9 mouse cellular contexts compared by ENCODE assay signal in genomic region chr9:120210068-120210467, GRCm38 (mm10).
A peak's percentile ranks its signal among the peaks of the same experiment; 100 is the strongest.
DNase-seq lines count a peak whose midpoint lies in the region; ATAC-seq and TF ChIP-seq lines count a peak whose summit lies in the region.
"Had no signal": no experiment of that assay in that cellular context is flagged by ENCODE, and none has a peak within 500 bp of the region (broad histone marks: within the 10 kb centered on the region; RNA-seq: fewer than 3 reads in every experiment).

No protein-coding gene starts in this region.

- no peak for ATAC-seq in hindbrain, embryonic 14.5 days (ENCODE audit: low FRiP score)
- ATAC-seq in hindbrain, embryonic 12.5 days (ENCODE audit: low FRiP score) = no peak

- H3K27me3 ChIP-seq in hindbrain, embryonic 14.5 days (ENCODE audit: control insufficient read depth, insufficient read depth, low read length) = no peaks in the 10 kb centered on the region
- no peaks in the 10 kb centered on the region for H3K27me3 ChIP-seq in hindbrain, embryonic 12.5 days
- H3K27me3 ChIP-seq in testis, adult 2 months (ENCODE audit: control insufficient read depth, insufficient read depth, low read length) = no peaks in the 10 kb centered on the region
- H3K27me3 ChIP-seq: hindbrain, embryonic 15.5 days had no signal

- no peak overlapping the region for H3K27ac ChIP-seq in hindbrain, embryonic 14.5 days
- H3K27ac ChIP-seq in hindbrain, embryonic 12.5 days = no peak overlapping the region
- H3K27ac ChIP-seq in testis, adult 2 months (ENCODE audit: control insufficient read depth, insufficient read depth, low read depth, low read length) = no peak overlapping the region
- H3K27ac ChIP-seq in cortical plate, adult 2 months (ENCODE audit: insufficient read depth, low read length) = no peak overlapping the region
- H3K27ac ChIP-seq: hindbrain, embryonic 15.5 days had no signal

- no peaks in the 10 kb centered on the region for H3K36me3 ChIP-seq in hindbrain, embryonic 14.5 days (replicated peaks; ENCODE audit: control insufficient read depth, insufficient read depth)
- H3K36me3 ChIP-seq in hindbrain, embryonic 12.5 days = no peaks in the 10 kb centered on the region
- no peaks in the 10 kb centered on the region for H3K36me3 ChIP-seq in testis, adult 2 months (ENCODE audit: control insufficient read depth, insufficient read depth, low read length)
- H3K36me3 ChIP-seq: hindbrain, embryonic 15.5 days had no signal

- no peak overlapping the region for H3K4me3 ChIP-seq in hindbrain, embryonic 14.5 days (replicated peaks; ENCODE audit: low read length)
- no peak overlapping the region for H3K4me3 ChIP-seq in hindbrain, embryonic 12.5 days
- no peak overlapping the region for H3K4me3 ChIP-seq in testis, adult 2 months (ENCODE audit: control insufficient read depth, low read depth, low read length)
- no peak overlapping the region for H3K4me3 ChIP-seq in cortical plate, adult 2 months (ENCODE audit: insufficient read depth, low read length)
- H3K4me3 ChIP-seq: hindbrain, embryonic 15.5 days had no signal

- TF ChIP-seq CTCF in testis, adult 2 months (IDR thresholded peaks at IDR 0.05; ENCODE audit: control insufficient read depth, insufficient read depth, insufficient replicate concordance, low read depth, low read length) = peak; percentile 90; the same call in 1 of the 2 replicates
- TF ChIP-seq CTCF in cortical plate, adult 2 months (IDR thresholded peaks at IDR 0.05; ENCODE audit: extremely low read depth, insufficient read depth, low read length) = peak; percentile 77

- H3K9me3 ChIP-seq in hindbrain, embryonic 14.5 days (ENCODE audit: control insufficient read depth, low read length) = no peaks in the 10 kb centered on the region
- no peaks in the 10 kb centered on the region for H3K9me3 ChIP-seq in hindbrain, embryonic 12.5 days (replicated peaks)
- H3K9me3 ChIP-seq: hindbrain, embryonic 15.5 days had no signal

- 75% methylated on average over 4 of the region's 4 CpGs for WGBS in hindbrain, embryonic 14.5 days
- WGBS in hindbrain, embryonic 12.5 days = 76% methylated on average over 4 of the region's 4 CpGs

- no peak overlapping the region for H3K4me2 ChIP-seq in hindbrain, embryonic 14.5 days (replicated peaks)
- H3K4me2 ChIP-seq in hindbrain, embryonic 12.5 days (replicated peaks) = no peak overlapping the region
- H3K4me2 ChIP-seq: hindbrain, embryonic 15.5 days had no signal

- 0 out of 2 replicates have a peak, but pooled peaks cover 8% of the 10 kb centered on the region for H3K4me1 ChIP-seq in hindbrain, embryonic 14.5 days (replicated peaks; ENCODE audit: control insufficient read depth, insufficient read depth, low read length)
- H3K4me1 ChIP-seq in hindbrain, embryonic 12.5 days = no peaks in the 10 kb centered on the region
- peaks cover 2% of the 10 kb centered on the region for H3K4me1 ChIP-seq in testis, adult 2 months (ENCODE audit: control insufficient read depth, insufficient read depth, low read length)
- H3K4me1 ChIP-seq in cortical plate, adult 2 months (ENCODE audit: control insufficient read depth, insufficient read depth, low read length) = peaks cover 3% of the 10 kb centered on the region; the same call in 1 of the 2 replicates

- TF ChIP-seq POLR2A in testis, adult 2 months (IDR thresholded peaks at IDR 0.05; ENCODE audit: control insufficient read depth, low read depth, low read length) = no peak
- TF ChIP-seq POLR2A in cortical plate, adult 2 months (IDR thresholded peaks at IDR 0.05; ENCODE audit: extremely low read depth, insufficient read depth, low read length) = no peak

- DNase-seq in hindbrain, embryonic 14.5 days (ENCODE audit: low spot score) = peak; percentile 58
- DNase-seq in testis, postnatal 14 days (ENCODE audit: low spot score) = no peak
- peak; percentile 21 for DNase-seq in naive thymus-derived CD4-positive, alpha-beta T cell, adult 2 months (ENCODE audit: low read depth)
- no peak for DNase-seq in urinary bladder, adult 2 months (ENCODE audit: low spot score)
- no peak for DNase-seq in urinary bladder, adult 18-20 months (ENCODE audit: low spot score in 2 of 2)

- no peak overlapping the region for H3K9ac ChIP-seq in hindbrain, embryonic 14.5 days
- H3K9ac ChIP-seq in hindbrain, embryonic 12.5 days = no peak overlapping the region
- H3K9ac ChIP-seq: hindbrain, embryonic 15.5 days had no signal

Comparison
In these comparisons a context has a peak if more than half of its experiments do, and no peak if none do; other contexts are left out.
1. DNase-seq: peak in hindbrain, embryonic 14.5 days (single experiment) and naive thymus-derived CD4-positive, alpha-beta T cell, adult 2 months (single experiment); none in testis, postnatal 14 days (single experiment), urinary bladder, adult 2 months (single experiment) and urinary bladder, adult 18-20 months (0 of 2).